Comparison of ENCODE assay signal across 11 mouse cellular contexts in the genomic region with DNA sequence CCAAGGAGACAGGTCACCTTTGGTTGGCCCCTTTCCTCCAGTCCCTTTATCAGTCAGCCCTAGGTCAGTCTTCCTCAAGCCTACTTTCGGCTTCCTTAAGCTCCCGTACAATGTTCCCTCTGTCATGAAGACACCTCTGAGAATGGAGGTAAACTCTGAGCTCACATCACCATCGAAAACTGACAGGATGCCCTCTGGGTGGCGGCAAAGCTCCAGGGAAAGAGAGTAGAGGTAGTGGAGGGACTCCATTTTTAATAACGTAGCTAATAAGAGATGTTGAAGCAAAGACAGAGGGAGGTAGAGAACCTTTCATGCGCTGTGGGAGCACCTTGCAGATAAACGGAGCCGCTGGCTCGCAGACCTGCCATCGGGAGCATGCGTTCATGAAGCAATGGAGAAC. TPM values are rescaled to one million over a fixed set of nuclear protein-coding genes. Genes with fewer than 3 reads are reported as not detected.
DNase-seq lines count a peak whose midpoint lies in the region; ATAC-seq and TF ChIP-seq lines count a peak whose summit lies in the region.
"Had no signal": no experiment of that assay in that cellular context is flagged by ENCODE, and none has a peak within 500 bp of the region (broad histone marks: within the 10 kb centered on the region; RNA-seq: fewer than 3 reads in every experiment).

No protein-coding gene starts in this region.

- H3K36me3 ChIP-seq in kidney, postnatal 0 days (ENCODE audit: insufficient read depth, low read length): no peaks in the 10 kb centered on the region
- H3K36me3 ChIP-seq in liver, embryonic 15.5 days (replicated peaks): no peaks in the 10 kb centered on the region
- H3K36me3 ChIP-seq in forebrain, embryonic 13.5 days (ENCODE audit: poor library complexity, severe bottlenecking): no peaks in the 10 kb centered on the region
- H3K36me3 ChIP-seq: midbrain, embryonic 13.5 days had no signal

- no peak for TF ChIP-seq POLR2A in cerebellum, adult 2 months (IDR thresholded peaks at IDR 0.05; ENCODE audit: borderline replicate concordance, insufficient read depth, low read length)
- no peak for TF ChIP-seq POLR2A in cortical plate, adult 2 months (IDR thresholded peaks at IDR 0.05; ENCODE audit: extremely low read depth, insufficient read depth, low read length)

- no peak for ATAC-seq in kidney, postnatal 0 days (replicated peaks; ENCODE audit: low FRiP score, low read depth)
- ATAC-seq in liver, embryonic 15.5 days (ENCODE audit: insufficient read depth): no peak
- ATAC-seq in forebrain, embryonic 13.5 days: no peak
- ATAC-seq: midbrain, embryonic 13.5 days had no signal

- H3K27ac ChIP-seq in cerebellum, adult 2 months (ENCODE audit: insufficient read depth, low read length): no peak overlapping the region
- no peak overlapping the region for H3K27ac ChIP-seq in kidney, postnatal 0 days
- H3K27ac ChIP-seq in cortical plate, adult 2 months (ENCODE audit: insufficient read depth, low read length): no peak overlapping the region
- H3K27ac ChIP-seq in liver, embryonic 15.5 days (replicated peaks): no peak overlapping the region
- H3K27ac ChIP-seq in forebrain, embryonic 13.5 days: no peak overlapping the region
- H3K27ac ChIP-seq: midbrain, embryonic 13.5 days had no signal

- TF ChIP-seq CTCF in cerebellum, adult 2 months (IDR thresholded peaks at IDR 0.05; ENCODE audit: borderline replicate concordance, insufficient read depth, low read depth, low read length): 0 out of 2 replicates have a peak, but pooled peaks have one; percentile 20
- peak; percentile 58 for TF ChIP-seq CTCF in kidney, postnatal 0 days (IDR thresholded peaks at IDR 0.05; ENCODE audit: low read depth)
- 0 out of 2 replicates have a peak, but pooled peaks have one; percentile 10 for TF ChIP-seq CTCF in cortical plate, adult 2 months (IDR thresholded peaks at IDR 0.05; ENCODE audit: extremely low read depth, insufficient read depth, low read length)

- H3K4me3 ChIP-seq in cerebellum, adult 2 months (replicated peaks; ENCODE audit: insufficient read depth, low read depth, low read length): no peak overlapping the region
- H3K4me3 ChIP-seq in kidney, postnatal 0 days (replicated peaks; ENCODE audit: low read depth, low read length): peak overlapping the region; percentile 11; the same call in 1 of the 2 replicates
- no peak overlapping the region for H3K4me3 ChIP-seq in cortical plate, adult 2 months (ENCODE audit: insufficient read depth, low read length)
- no peak overlapping the region for H3K4me3 ChIP-seq in liver, embryonic 15.5 days (replicated peaks)
- H3K4me3 ChIP-seq in forebrain, embryonic 13.5 days: no peak overlapping the region
- H3K4me3 ChIP-seq: midbrain, embryonic 13.5 days had no signal

- no peaks in the 10 kb centered on the region for H3K27me3 ChIP-seq in cerebellum, adult 2 months (ENCODE audit: control insufficient read depth, insufficient read depth, low read length)
- no peaks in the 10 kb centered on the region for H3K27me3 ChIP-seq in kidney, postnatal 0 days (ENCODE audit: insufficient read depth, low read length)
- H3K27me3 ChIP-seq in liver, embryonic 15.5 days: no peaks in the 10 kb centered on the region
- no peaks in the 10 kb centered on the region for H3K27me3 ChIP-seq in forebrain, embryonic 13.5 days
- H3K27me3 ChIP-seq: midbrain, embryonic 13.5 days had no signal

- peak overlapping the region; percentile 42 for H3K4me2 ChIP-seq in kidney, postnatal 0 days (ENCODE audit: low read length)
- peak overlapping the region; percentile 23; the same call in 1 of the 2 replicates for H3K4me2 ChIP-seq in liver, embryonic 15.5 days
- no peak overlapping the region for H3K4me2 ChIP-seq in forebrain, embryonic 13.5 days
- H3K4me2 ChIP-seq: midbrain, embryonic 13.5 days had no signal

- no peak for DNase-seq in cerebellum, adult 2 months
- DNase-seq in cerebellum, adult 11 months: no peak
- peak; percentile 14 for DNase-seq in kidney, postnatal 0 days (ENCODE audit: low spot score)
- DNase-seq in kidney, postnatal 10 days: no peak
- DNase-seq in frontal cortex, postnatal 36 days (ENCODE audit: low spot score in 2 of 2): no peak
- DNase-seq: adrenal gland, postnatal 25 days; cerebellum, postnatal 14 days had no signal

- no peaks in the 10 kb centered on the region for H3K4me1 ChIP-seq in cerebellum, adult 2 months (ENCODE audit: control insufficient read depth, insufficient read depth, low read length)
- no peaks in the 10 kb centered on the region for H3K4me1 ChIP-seq in kidney, postnatal 0 days (replicated peaks; ENCODE audit: insufficient read depth, low read length)
- H3K4me1 ChIP-seq in cortical plate, adult 2 months (ENCODE audit: control insufficient read depth, insufficient read depth, low read length): no peaks in the 10 kb centered on the region
- peaks cover 20% of the 10 kb centered on the region for H3K4me1 ChIP-seq in liver, embryonic 15.5 days (replicated peaks)
- H3K4me1 ChIP-seq in forebrain, embryonic 13.5 days: no peaks in the 10 kb centered on the region
- H3K4me1 ChIP-seq: midbrain, embryonic 13.5 days had no signal

- no peaks in the 10 kb centered on the region for H3K9me3 ChIP-seq in kidney, postnatal 0 days (replicated peaks; ENCODE audit: low read length)
- no peaks in the 10 kb centered on the region for H3K9me3 ChIP-seq in liver, embryonic 15.5 days (replicated peaks)
- H3K9me3 ChIP-seq in forebrain, embryonic 13.5 days (replicated peaks): no peaks in the 10 kb centered on the region
- H3K9me3 ChIP-seq: midbrain, embryonic 13.5 days had no signal

- H3K9ac ChIP-seq in kidney, postnatal 0 days (ENCODE audit: low read depth, low read length): no peak overlapping the region
- H3K9ac ChIP-seq in liver, embryonic 15.5 days: no peak overlapping the region
- H3K9ac ChIP-seq in forebrain, embryonic 13.5 days: no peak overlapping the region
- H3K9ac ChIP-seq: midbrain, embryonic 13.5 days had no signal

- 82% methylated on average over 11 of the region's 11 CpGs for WGBS in cerebellum, adult 2 months
- 75% methylated on average over 11 of the region's 11 CpGs for WGBS in kidney, postnatal 0 days
- 65% methylated on average over 11 of the region's 11 CpGs for WGBS in liver, embryonic 15.5 days (ENCODE audit: insufficient replicate concordance)
- 85% methylated on average over 11 of the region's 11 CpGs for WGBS in forebrain, embryonic 13.5 days

RNA-seq across cellular contexts. Expression of gene Icam2, which starts 6.9 kb away (rescaled TPM):
- polyA plus RNA-seq in cerebellum, adult 2 months (2012; rRNA removed): 6.8 and 7.0 TPM in 2 replicates
- 62.5 and 63.3 TPM in 2 replicates for polyA plus RNA-seq in kidney, postnatal 0 days (2015; fragmentation: Nextera tagmentation; extraction: Ambion mirVana)
- polyA plus RNA-seq in cortical plate, adult 2 months (2012; rRNA removed): 6.8 and 9.5 TPM in 2 replicates
- 13.4 and 16.4 TPM in 2 replicates for polyA plus RNA-seq in liver, embryonic 15.5 days (2015; fragmentation: Nextera tagmentation; extraction: Ambion mirVana)
- polyA plus RNA-seq in forebrain, embryonic 13.5 days (2015; fragmentation: Nextera tagmentation; extraction: Ambion mirVana): 10.3 and 11.6 TPM in 2 replicates

RNA-seq across cellular contexts. Expression of gene Prr29, which starts 15.7 kb away (rescaled TPM):
- 0.87 and 0.89 TPM in 2 replicates for polyA plus RNA-seq in cerebellum, adult 2 months (2012; rRNA removed)
- 0.15 and 0.24 TPM in 2 replicates for polyA plus RNA-seq in kidney, postnatal 0 days (2015; fragmentation: Nextera tagmentation; extraction: Ambion mirVana)
- polyA plus RNA-seq in cortical plate, adult 2 months (2012; rRNA removed): 0.28 and 0.88 TPM in 2 replicates
- polyA plus RNA-seq in liver, embryonic 15.5 days (2015; fragmentation: Nextera tagmentation; extraction: Ambion mirVana): not detected in 2 replicates
- not detected in 2 replicates for polyA plus RNA-seq in forebrain, embryonic 13.5 days (2015; fragmentation: Nextera tagmentation; extraction: Ambion mirVana)
- polyA plus RNA-seq: midbrain, embryonic 13.5 days had no signal

RNA-seq across cellular contexts. Expression of gene Scn4a, which starts 27.9 kb away (rescaled TPM):
- 0.02 and 0.16 TPM in 2 replicates for polyA plus RNA-seq in cerebellum, adult 2 months (2012; rRNA removed)
- polyA plus RNA-seq in kidney, postnatal 0 days (2015; fragmentation: Nextera tagmentation; extraction: Ambion mirVana): 0.22 and 0.37 TPM in 2 replicates
- polyA plus RNA-seq in cortical plate, adult 2 months (2012; rRNA removed): 0.02 and 0.04 TPM in 2 replicates
- polyA plus RNA-seq in liver, embryonic 15.5 days (2015; fragmentation: Nextera tagmentation; extraction: Ambion mirVana): 0.03 and 0.24 TPM in 2 replicates
- 0.04 TPM in 1 of 2 replicates, not detected in the other for polyA plus RNA-seq in forebrain, embryonic 13.5 days (2015; fragmentation: Nextera tagmentation; extraction: Ambion mirVana)
